Mouse (Mus musculus): ENCODE data around the gene Gpr61. TPM values are rescaled to one million over a fixed set of nuclear protein-coding genes. Genes with fewer than 3 reads are reported as not detected.
A peak's percentile ranks its signal among the peaks of the same experiment; 100 is the strongest.

Gene Gpr61
- total RNA-seq, 4 experiments from 2014 or later: 0.31 to 1.1 (median 0.71) TPM

GRCm38 (mm10) chr3:108178756-108179715, 24.4 kb upstream of the Gpr61 start:
- DNase-seq: no peak

- DNase-seq: peak; percentile 62
Observed at GRCm38 (mm10) chr3:108174672-108175531, 20.2 kb upstream of the Gpr61 start.

GRCm38 (mm10) chr3:108169199-108169598, 14.5 kb upstream of the Gpr61 start:
- no peak for DNase-seq

GRCm38 (mm10) chr3:108167499-108167898, 12.8 kb upstream of the Gpr61 start:
- DNase-seq: no peak

GRCm38 (mm10) chr3:108166486-108167211, 12.0 kb upstream of the Gpr61 start:
- no peak for DNase-seq

GRCm38 (mm10) chr3:108165532-108166315, 11.0 kb upstream of the Gpr61 start:
- DNase-seq: no peak

GRCm38 (mm10) chr3:108164807-108165206, 10.1 kb upstream of the Gpr61 start:
- peak; percentile 57 for DNase-seq

- DNase-seq: no peak
Observed at GRCm38 (mm10) chr3:108164091-108164490, 9.4 kb upstream of the Gpr61 start.

GRCm38 (mm10) chr3:108158383-108159037, 3.8 kb upstream of the Gpr61 start:
- DNase-seq: no peak

- no peak for DNase-seq
Observed at GRCm38 (mm10) chr3:108152290-108152689, 2.4 kb downstream of the Gpr61 start.

- DNase-seq: peak; percentile 83
Observed at GRCm38 (mm10) chr3:108147386-108148235, 7.1 kb downstream of the Gpr61 start.

- no peak for DNase-seq
Observed at GRCm38 (mm10) chr3:108146671-108147070, 8.0 kb downstream of the Gpr61 start.

GRCm38 (mm10) chr3:108145534-108146445, 8.9 kb downstream of the Gpr61 start, which contains the start of gene Gnai3:
TSS of gene Gnai3 (minus strand) at chr3:108146146.
- peak; percentile 90 for DNase-seq

- no peak for DNase-seq
Observed at GRCm38 (mm10) chr3:108140786-108141185, 13.9 kb downstream of the Gpr61 start.

- DNase-seq: no peak
Observed at GRCm38 (mm10) chr3:108139113-108139512, 15.6 kb downstream of the Gpr61 start.

GRCm38 (mm10) chr3:108134701-108135100, 20.0 kb downstream of the Gpr61 start:
- no peak for DNase-seq

- no peak for DNase-seq
Observed at GRCm38 (mm10) chr3:108132484-108132883, 22.2 kb downstream of the Gpr61 start.

GRCm38 (mm10) chr3:108131821-108132220, 22.9 kb downstream of the Gpr61 start:
- DNase-seq: no peak

- DNase-seq: no peak
Observed at GRCm38 (mm10) chr3:108131216-108131615, 23.5 kb downstream of the Gpr61 start.
